Mouse (Mus musculus): ENCODE results near the gene Arpc5l. TPM values are rescaled to one million over a fixed set of nuclear protein-coding genes. Genes with fewer than 3 reads are reported as not detected.

The Arpc5l gene
- total RNA-seq, 2 experiments from 2014 or later, result 68.4 to 73.5 TPM

- DNase-seq, result no peak
- intact Hi-C loops (cut with DNase I), result loop anchor here (5.0 kb wide), 2 partner anchors 48 to 127 kb away; partner anchors contain the start of gene Scai
These were observed 59.7 kb downstream of the Arpc5l start for GRCm38 (mm10) chr2:39064687-39065399.

Other genes starting within 250 kb of the Arpc5l start
- 1 to 10 TPM; 1.2 to 1.3 TPM for gene Nr6a1, start 77.7 kb upstream of the Arpc5l start, total RNA-seq (2021)
- 10 to 100 TPM; 11.6 to 11.8 TPM for gene Olfml2a, start 73.4 kb upstream of the Arpc5l start, total RNA-seq (2021)
- under 1 TPM; 0.19 to 0.34 TPM for gene Wdr38, start 7.9 kb upstream of the Arpc5l start, total RNA-seq (2021)
- gene Rpl35, start 276 bp downstream of the Arpc5l start, total RNA-seq (2021), result 100 to 1,000 TPM; 312 to 359 TPM
- gene Golga1, start 60.2 kb downstream of the Arpc5l start, total RNA-seq (2021), result 10 to 100 TPM; 17.9 to 19.2 TPM
- gene Scai, start 185.4 kb downstream of the Arpc5l start, total RNA-seq (2021), result 1 to 10 TPM; 8.9 to 9.8 TPM
- 10 to 100 TPM; 58.0 to 62.5 TPM for gene Ppp6c, start 221.1 kb downstream of the Arpc5l start, total RNA-seq (2021)